Mouse (Mus musculus): ENCODE measurements around the gene Sdk1. TPM values are rescaled to one million over a fixed set of nuclear protein-coding genes. Genes with fewer than 3 reads are reported as not detected.
A peak's percentile ranks its signal among the peaks of the same experiment; 100 is the strongest.

Sdk1 gene
- total RNA-seq, 2 experiments from 2014 or later = 14.2 to 14.3 TPM

DNA sequence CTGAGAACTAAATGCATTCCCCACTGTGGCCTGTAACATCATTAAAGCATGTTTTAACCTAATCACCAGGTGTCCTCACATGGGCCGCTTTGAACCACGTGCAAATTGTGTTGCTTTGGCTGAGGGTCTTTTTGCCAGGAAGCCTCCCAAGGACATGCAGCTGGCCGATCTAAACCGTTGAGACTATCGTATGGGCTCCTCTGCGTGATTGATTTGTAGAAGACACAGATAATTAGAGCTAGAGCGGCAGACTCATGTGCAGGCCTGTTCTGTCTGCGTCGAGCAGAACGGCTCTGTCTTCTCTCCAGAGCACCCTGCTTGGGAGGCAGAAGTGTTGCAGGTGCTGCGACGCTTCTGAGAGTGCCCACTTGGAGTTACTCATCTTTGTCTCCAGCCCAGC lies 453.6 kb downstream of the Sdk1 start:
- no peak for DNase-seq (ENCODE audit: low spot score in 2 of 2)
- intact Hi-C loops (cut with DNase I) = no loop called here

GRCm38 (mm10) chr5:141698406-141698805 lies 457.1 kb downstream of the Sdk1 start:
- no peak for DNase-seq (ENCODE audit: low spot score in 2 of 2)
- intact Hi-C loops (cut with DNase I) = no loop called here

GRCm38 (mm10) chr5:141720751-141721150 lies 479.5 kb downstream of the Sdk1 start:
- intact Hi-C loops (cut with DNase I) = no loop called here
- DNase-seq (ENCODE audit: low spot score in 2 of 2) = no peak

DNA sequence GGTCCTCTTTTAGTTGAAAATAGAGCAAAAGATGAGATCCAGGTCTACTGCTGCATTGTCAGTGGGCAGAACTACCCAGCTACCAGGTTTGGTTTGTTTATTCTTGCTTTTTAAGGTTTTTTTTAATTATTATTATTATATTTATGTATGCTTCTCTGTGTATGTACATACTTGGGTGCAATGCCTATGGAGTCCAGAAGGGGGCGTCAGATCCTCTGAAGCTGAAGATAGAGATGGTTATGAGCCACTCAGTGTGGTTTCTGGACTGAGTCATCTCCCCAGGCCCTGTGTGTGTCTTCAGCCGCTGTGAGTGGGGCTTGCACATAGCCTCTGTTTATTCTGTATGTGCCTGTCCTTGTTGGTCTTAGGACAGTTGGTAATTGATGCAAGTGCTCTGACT lies 486.7 kb downstream of the Sdk1 start:
- intact Hi-C loops (cut with DNase I) = no loop called here

DNA sequence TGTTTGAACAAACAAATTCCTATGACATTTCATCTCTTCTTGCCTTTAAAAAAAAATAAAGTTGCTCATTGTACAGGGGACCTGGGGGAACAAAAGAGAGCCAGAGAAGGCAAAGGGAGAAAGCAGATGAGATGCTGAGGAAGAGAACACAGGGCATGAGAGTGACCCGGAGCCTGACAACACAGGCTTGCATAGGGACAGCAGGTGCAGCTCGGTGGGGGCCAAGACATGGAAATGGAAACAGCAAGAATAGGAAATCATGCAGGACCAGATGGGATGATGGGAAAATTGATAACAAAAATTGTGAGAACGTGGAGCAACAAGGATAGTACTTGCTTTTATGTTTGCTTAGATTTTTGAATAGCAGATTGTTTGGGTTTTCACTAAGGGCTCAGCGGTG lies 488.7 kb downstream of the Sdk1 start:
- no peak for DNase-seq (ENCODE audit: low spot score in 2 of 2)
- intact Hi-C loops (cut with DNase I) = no loop called here

More for the DNA sequence above, 486.7 kb downstream of the Sdk1 start:
- DNase-seq (ENCODE audit: low spot score in 2 of 2) = no peak

DNA sequence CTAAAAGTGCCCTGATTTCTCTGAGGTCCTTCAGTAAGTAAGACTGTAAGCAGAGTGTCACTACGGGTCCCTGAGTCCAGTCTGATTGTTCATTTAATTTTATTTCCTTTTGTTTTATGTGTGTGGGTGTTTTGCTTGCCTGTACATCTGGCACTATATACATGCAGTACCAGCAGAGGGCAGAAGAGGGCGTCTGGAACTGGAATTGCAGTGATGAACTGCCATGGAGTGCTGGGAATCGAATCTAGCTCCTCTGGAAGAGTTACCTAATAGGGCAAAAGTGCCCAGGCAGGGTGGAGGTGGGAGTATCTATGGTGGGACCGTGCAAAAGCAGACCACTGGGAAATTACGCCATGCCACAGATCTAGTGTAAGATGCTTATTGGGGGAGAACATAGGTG lies 497.4 kb downstream of the Sdk1 start:
- intact Hi-C loops (cut with DNase I) = no loop called here
- DNase-seq (ENCODE audit: low spot score in 2 of 2) = no peak

DNA sequence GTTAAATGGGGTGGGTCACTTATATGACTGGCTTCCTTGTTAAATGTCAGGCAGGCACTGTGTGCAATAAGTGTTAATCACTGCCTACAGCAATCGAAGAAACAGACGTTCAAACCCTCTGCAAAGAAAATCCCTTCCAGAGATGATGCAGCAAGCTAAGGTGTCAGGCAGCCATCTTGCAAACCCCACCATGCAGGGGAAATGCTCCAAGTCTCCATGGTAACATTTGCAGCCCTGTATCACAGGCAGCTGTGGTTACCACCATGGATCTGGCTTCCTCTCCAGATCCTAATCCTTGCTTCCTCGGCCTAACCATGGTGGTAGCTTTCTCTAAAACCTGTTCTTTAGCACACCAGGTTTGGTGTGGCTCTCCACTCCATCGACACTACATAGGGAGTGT lies 507.5 kb downstream of the Sdk1 start:
- no peak for DNase-seq (ENCODE audit: low spot score in 2 of 2)
- intact Hi-C loops (cut with DNase I) = no loop called here

GRCm38 (mm10) chr5:141754278-141754677 lies 513.0 kb downstream of the Sdk1 start:
- intact Hi-C loops (cut with DNase I) = no loop called here

DNA sequence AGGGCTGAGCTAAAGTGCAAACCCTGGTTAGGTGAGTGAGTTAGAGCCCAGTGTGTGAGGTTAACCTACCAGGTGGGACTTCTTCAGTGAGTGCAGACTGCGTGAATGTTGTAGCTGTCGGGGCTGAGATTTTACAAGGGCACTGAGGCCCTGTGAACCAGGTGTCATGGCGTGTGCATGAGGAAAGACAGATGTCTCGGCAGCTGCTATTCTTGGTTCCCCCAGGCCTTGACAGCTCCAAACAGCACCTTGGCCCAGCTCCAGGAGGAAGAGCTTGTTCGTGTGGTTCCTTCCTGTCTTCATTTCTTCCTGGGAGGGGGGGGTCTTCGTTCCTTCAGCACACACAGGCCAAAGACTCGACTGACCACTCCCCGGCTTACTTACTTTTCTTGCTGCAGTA lies 517.6 kb downstream of the Sdk1 start:
- intact Hi-C loops (cut with DNase I) = no loop called here
- peak in 1 of 2 experiments; percentile 8 for DNase-seq (ENCODE audit: low spot score in 2 of 2)

More at GRCm38 (mm10) chr5:141754278-141754677, 513.0 kb downstream of the Sdk1 start:
- DNase-seq (ENCODE audit: low spot score in 2 of 2) = peak; percentile 51 to 78

DNA sequence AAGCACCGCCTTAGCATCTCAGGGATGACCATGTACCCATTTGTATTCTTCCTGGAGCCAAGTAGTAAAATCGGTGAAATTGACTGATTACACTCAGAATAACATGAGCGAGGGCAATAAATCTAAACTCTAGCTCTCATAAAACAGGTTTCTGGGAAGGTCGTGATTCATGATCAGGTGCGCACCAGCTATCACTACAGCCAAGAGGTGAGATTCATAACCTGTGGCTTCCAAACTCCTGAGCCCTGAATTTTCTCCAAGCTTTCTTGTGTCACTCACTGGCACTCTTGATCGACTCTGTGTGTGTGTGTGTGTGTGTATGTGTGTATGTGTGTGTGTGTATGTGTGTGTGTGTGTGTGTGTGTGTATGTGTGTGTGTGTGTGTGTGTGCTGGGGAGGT lies 522.8 kb downstream of the Sdk1 start:
- intact Hi-C loops (cut with DNase I) = no loop called here
- no peak for DNase-seq (ENCODE audit: low spot score in 2 of 2)

DNA sequence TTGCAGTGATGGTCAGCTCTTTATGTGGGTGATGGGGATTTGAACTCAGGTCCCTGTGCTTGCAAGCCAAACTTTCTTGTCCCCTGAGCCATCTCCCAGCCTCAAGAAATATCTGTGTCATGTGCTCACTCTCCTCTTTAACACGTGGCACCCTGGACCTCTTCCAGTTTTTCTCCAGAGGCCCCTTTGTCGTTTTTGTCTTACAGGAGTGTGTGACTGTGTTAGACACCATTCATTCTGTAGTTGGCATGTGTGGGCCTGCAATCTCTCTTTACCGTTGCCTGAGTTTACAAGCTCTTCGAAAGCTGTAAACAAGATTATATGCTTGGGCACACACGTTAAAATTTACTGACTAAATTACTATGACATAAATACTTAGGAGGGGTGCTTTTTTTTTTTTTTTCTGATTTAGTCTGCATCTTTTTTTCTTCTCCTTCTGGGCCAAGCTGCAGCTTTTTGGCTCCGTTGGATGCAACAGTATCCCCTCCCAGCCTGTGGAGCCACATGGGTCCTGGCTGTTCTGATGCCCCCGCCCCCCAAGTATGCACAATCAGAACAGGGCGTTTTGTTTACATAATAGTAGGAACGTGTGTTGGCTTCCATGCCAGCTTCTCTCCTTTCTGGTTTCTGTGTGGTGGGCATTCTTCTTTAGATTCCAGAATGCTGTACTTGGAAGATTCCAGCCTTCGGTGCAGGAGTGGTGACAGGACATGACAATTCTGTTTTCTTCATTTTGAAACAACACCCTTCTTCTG lies 527.6 kb downstream of the Sdk1 start:
- intact Hi-C loops (cut with DNase I) = no loop called here
- no peak for DNase-seq (ENCODE audit: low spot score in 2 of 2)

GRCm38 (mm10) chr5:141771516-141771915 lies 530.2 kb downstream of the Sdk1 start:
- intact Hi-C loops (cut with DNase I) = no loop called here
- no peak for DNase-seq (ENCODE audit: low spot score in 2 of 2)

GRCm38 (mm10) chr5:141778231-141778630 lies 536.9 kb downstream of the Sdk1 start:
- peak in 1 of 2 experiments; percentile 3 for DNase-seq (ENCODE audit: low spot score in 2 of 2)
- intact Hi-C loops (cut with DNase I) = no loop called here

DNA sequence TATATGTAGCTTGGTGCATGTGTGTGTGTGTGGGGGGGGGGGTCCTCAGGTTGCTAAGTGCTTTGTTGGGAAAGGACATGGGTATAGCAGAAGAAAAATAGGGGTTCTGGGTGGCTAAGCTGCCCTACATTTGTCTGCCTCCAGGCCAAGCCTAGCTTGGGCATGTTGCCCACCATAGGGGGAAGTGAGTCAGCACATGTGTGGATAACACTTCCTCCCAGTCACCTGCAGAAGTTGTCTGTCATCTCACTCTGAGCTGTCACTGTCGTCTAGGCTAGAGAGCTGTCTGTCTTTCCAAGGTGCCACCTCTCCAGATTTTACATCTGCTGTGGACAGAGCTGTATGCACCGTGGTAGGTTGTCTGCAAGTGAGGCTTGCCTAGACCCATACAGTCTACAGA lies 539.9 kb downstream of the Sdk1 start:
- DNase-seq (ENCODE audit: low spot score in 2 of 2) = peak in 1 of 2 experiments; percentile 22
- intact Hi-C loops (cut with DNase I) = no loop called here

DNA sequence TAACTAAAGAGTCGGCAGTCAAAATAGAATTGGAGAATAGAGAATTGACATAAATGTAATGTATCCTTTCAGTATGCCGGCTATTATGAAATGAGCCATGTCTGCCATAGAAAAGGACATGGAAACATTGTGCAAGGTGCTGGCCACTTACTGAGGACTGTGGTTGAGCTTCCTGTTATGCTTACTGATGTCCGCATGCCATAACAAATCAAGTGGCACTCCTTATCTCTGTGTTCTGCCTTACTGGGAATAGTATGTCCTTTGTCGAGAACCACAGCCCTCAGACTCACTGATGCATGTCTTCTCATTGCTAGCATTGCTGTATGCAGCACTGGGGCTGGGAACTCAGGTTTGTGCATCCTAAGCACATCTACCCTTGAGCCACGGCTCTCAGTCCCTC lies 541.0 kb downstream of the Sdk1 start:
- DNase-seq (ENCODE audit: low spot score in 2 of 2) = no peak
- intact Hi-C loops (cut with DNase I) = no loop called here

DNA sequence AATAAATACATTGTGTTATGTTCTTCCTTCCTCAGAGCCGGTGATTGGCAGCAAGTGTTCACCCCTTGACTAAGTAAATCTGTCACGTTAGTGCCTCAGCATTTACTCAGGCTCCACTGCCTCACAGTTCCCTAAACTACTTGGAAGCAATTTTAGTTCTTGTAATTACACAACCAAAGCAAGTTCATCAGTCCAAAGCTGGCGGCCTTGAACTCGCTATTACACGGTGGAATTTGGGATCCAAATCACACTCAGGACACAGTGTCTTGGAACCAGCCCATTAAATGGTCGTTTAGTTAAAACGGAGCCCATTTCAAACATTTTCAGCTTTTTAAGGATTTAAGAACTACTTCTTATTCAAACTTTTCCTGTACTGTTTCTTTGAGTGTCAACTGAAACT lies 542.2 kb downstream of the Sdk1 start:
- intact Hi-C loops (cut with DNase I) = no loop called here
- no peak for DNase-seq (ENCODE audit: low spot score in 2 of 2)

DNA sequence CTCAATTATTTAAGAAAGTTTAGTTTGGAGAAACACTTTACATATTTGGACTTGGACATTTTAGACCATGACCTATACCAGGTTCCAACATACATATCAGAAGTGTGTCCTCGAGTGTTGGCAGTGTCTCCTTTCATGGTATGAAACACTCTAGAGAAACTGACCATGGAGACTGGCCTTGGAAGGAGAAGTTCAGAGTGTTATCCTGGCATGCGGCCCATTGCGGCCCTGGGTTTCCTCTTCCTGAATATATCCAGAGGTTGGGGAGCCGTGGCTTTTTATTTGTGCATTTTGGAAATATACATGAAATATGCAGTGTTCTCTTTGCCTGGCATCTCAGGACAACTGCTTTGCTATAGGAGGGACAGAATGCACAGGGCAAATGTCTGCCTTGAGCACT lies 552.6 kb downstream of the Sdk1 start:
- no peak for DNase-seq (ENCODE audit: low spot score in 2 of 2)
- intact Hi-C loops (cut with DNase I) = no loop called here

DNA sequence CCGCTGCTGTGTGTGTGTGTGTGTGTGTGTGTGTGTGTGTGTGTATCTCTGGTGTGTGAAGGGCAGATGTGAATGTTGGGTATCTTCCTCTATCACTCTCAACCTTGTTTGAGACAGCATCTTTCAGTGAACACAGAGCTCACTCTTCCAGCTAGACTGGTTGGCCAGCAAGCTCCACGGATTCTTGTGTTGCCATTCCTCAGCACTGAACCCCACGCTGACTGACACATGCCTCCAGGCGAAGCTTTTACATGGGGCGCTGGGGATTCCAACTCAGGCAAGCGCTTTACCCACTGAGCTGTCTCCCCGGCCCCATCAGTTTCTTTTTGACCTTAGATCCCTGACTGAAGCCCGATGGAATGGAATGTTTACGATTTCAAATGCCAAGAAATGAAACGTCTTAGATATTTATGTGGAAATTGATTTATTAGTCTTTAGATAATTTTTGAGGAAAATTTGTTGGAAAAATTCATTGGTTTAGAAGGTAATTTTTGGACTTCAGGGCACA lies 582.6 kb downstream of the Sdk1 start:
- DNase-seq (ENCODE audit: low spot score in 2 of 2) = no peak
- intact Hi-C loops (cut with DNase I) = no loop called here

- intact Hi-C loops (cut with DNase I) = no loop called here
- DNase-seq (ENCODE audit: low spot score in 2 of 2) = no peak
Observed at GRCm38 (mm10) chr5:141824739-141825379, 583.6 kb downstream of the Sdk1 start.

DNA sequence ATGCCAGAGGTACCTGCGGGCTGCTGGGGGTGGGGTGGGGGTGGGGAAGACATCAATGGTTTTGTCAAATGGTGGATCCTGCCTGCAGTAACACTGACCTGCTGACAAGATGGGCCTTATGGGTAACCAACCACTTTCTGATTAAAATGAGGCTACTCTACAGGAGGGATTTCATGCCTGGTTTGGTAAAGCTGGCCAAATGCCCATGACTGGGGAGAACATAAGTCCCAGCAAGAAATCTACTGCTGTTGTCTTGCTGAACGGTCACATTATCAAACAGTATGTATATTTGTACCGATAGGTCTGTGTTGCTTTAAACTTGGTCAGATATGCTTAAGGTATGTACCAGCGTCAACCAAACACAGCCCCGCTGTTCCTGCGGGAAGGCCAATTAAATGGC lies 594.3 kb downstream of the Sdk1 start:
- DNase-seq (ENCODE audit: low spot score in 2 of 2) = no peak
- intact Hi-C loops (cut with DNase I) = no loop called here

DNA sequence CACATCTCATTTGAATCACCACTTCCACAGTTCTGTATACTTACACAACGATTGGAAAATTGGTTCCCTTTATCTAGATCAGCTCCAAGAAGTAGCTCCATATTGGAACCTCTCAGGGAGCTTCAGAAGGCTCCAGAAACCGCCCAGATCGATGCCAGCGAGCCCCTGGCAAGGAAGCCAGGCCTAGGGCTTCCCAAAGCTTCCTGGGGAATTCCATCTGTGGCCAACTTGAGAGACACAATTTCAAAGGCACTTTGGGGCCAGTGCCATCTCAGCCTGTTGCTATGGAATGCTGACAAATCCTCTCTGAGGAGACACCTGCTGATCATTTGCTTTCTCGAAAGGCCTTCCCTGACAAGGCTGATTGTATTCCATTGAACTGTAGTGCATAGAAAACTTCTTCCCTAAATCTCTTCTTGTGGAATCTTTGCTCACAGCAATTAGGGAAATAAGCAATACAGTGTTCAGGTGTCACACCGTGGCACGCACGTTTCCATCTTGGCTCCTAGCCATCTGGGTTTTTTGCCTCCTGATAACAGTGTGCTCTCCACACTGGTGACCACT lies 595.7 kb downstream of the Sdk1 start:
- DNase-seq (ENCODE audit: low spot score in 2 of 2) = no peak
- intact Hi-C loops (cut with DNase I) = no loop called here

Data from left cerebral cortex, postnatal 25 days (tissue).